Mouse (Mus musculus) lung, postnatal 0 days (tissue): ENCODE results near the gene Rnf217.

Source experiments
- CTCF ChIP-seq: IDR thresholded peaks from 2 replicates; pipeline ENCODE4 v1.5.1; 2016; ENCODE audit warnings: antibody characterized with exemption, mild to moderate bottlenecking
- EP300 ChIP-seq: IDR thresholded peaks from 2 replicates; pipeline ENCODE4 v1.6.1; 2016; ENCODE audit warnings: antibody characterized with exemption, mild to moderate bottlenecking, control low read depth

DNA sequence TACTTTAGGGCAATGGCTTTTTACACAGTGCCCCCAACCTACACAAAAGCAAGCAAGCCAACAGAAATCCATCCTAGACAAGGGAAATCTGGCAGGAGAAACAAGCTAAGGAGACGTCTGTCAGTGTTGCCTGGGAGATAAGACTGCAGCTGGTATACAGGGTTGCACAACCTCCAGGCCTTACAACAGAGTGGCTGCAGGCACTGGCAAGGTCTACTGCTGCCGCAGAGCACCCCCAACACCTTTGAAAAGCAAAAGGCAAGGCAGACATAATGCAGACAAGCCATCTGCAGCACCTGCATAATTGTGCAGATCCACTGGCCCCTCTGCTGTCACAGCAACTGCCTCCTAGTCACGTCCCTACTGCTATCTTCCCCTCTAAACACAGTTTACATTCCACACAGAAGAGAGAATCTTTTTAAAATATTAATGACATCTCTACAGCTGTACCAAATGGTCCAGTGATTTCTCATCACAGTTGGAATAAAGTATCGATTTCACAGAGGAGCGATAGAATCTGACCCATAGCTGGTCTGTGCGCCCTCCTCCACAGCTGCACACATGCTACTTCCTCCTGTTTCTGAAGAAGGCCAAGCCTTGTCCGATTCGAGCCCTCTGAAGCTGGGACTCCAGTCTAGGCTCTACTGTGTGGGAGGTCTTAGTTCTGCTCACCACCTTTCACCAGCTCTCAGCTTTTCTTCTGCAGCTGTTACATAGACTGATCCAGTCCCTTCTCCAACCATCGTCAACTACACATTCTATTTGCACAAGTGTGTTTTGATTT, 16.1 kb downstream of the Rnf217 start:
- TF ChIP-seq CTCF (no peak), EP300 (no peak)
